Mouse (Mus musculus) lung, postnatal 0 days (tissue): ENCODE measurements around the gene Fahd2a. TPM values are rescaled to one million over a fixed set of nuclear protein-coding genes. Genes with fewer than 3 reads are reported as not detected.

ENCODE experiments used
- ATAC-seq: fragments of 200-750 bp; cut with Nextera tagmentation; 2 replicates; pipeline ENCODE4 v1.8.0; 2017; ENCODE audit warnings: moderate library complexity
- DNase-seq: peaks from one replicate; pipeline ENCODE4 v3.0.0-alpha.2; 2016; ENCODE audit warnings: low spot score
- H3K27ac ChIP-seq: fragments of 300-500 bp; sonication (generic); 2 replicates; pipeline ENCODE4 v1.5.1; 2014; ENCODE audit warnings: antibody characterized with exemption, mild to moderate bottlenecking, low read length, mixed read lengths
- H3K27me3 ChIP-seq: fragments of 300-500 bp; sonication (generic); replicated peaks from 2 replicates; pipeline ENCODE4 v1.6.1; 2014; ENCODE audit warnings: low read length, mixed read lengths; ENCODE audit not compliant: insufficient read depth
- H3K36me3 ChIP-seq: fragments of 300-500 bp; sonication (generic); 2 replicates; pipeline ENCODE4 v1.6.1; 2014; ENCODE audit warnings: low read length, mixed read lengths; ENCODE audit not compliant: insufficient read depth
- H3K4me1 ChIP-seq: fragments of 300-500 bp; sonication (generic); 2 replicates; pipeline ENCODE4 v1.6.1; 2014; ENCODE audit warnings: antibody characterized with exemption, low read depth, low read length, mixed read lengths; ENCODE audit not compliant: insufficient read depth
- H3K4me2 ChIP-seq: fragments of 300-500 bp; sonication (generic); replicated peaks from 2 replicates; pipeline ENCODE4 v1.6.1; 2014; ENCODE audit warnings: low read depth, mild to moderate bottlenecking, low read length, moderate library complexity, mixed read lengths
- H3K4me3 ChIP-seq: fragments of 300-500 bp; sonication (generic); 2 replicates; pipeline ENCODE4 v1.5.1; 2014; ENCODE audit warnings: low read depth, low read length
- H3K9ac ChIP-seq: fragments of 300-500 bp; sonication (generic); replicated peaks from 2 replicates; pipeline ENCODE4 v1.6.1; 2014; ENCODE audit warnings: low read depth, mild to moderate bottlenecking
- H3K9me3 ChIP-seq: fragments of 300-500 bp; sonication (generic); 2 replicates; pipeline ENCODE4 v1.6.1; 2016; ENCODE audit warnings: low read length, mixed read lengths
- CTCF ChIP-seq: IDR thresholded peaks from 2 replicates; pipeline ENCODE4 v1.5.1; 2016; ENCODE audit warnings: antibody characterized with exemption, mild to moderate bottlenecking
- EP300 ChIP-seq: IDR thresholded peaks from 2 replicates; pipeline ENCODE4 v1.6.1; 2016; ENCODE audit warnings: antibody characterized with exemption, mild to moderate bottlenecking, control low read depth
- WGBS: fragments of 180-500 bp; shearing (Covaris S2); extraction: QIAGEN DNeasy Blood & Tissue Kit; methylation state at CpG from one replicate; pipeline ENCODE4 v1.1.7; 2014; 5-methylcytosine and 5-hydroxymethylcytosine counted together
- polyA plus RNA-seq: library from polyadenylated mRNA; unstranded; fragments of >200 nt; fragmentation: Nextera tagmentation; extraction: Ambion mirVana; gene quantifications from 2 replicates; pipeline ENCODE4 v1.2.1, GENCODE M21; 2015

Gene Fahd2a
- polyA plus RNA-seq, 1 experiment from 2014 or later: 17.0 TPM

- Histone ChIP-seq H3K9me3 (no peaks in the 10 kb centered on the region), H3K4me1 (no peaks in the 10 kb centered on the region), H3K4me3 (no peak overlapping the region), H3K4me2 (no peak overlapping the region), H3K27ac (no peak overlapping the region), H3K36me3 (no peaks in the 10 kb centered on the region), H3K27me3 (no peaks in the 10 kb centered on the region), H3K9ac (no peak overlapping the region)
- no peak for ATAC-seq
- no peak for TF ChIP-seq CTCF
- no peak for TF ChIP-seq EP300
- 63% methylated on average over 10 of the region's 10 CpGs for WGBS
- DNase-seq: no peak
Measured at GRCm38 (mm10) chr2:127418266-127418970, 25.9 kb downstream of the Fahd2a start.

DNA sequence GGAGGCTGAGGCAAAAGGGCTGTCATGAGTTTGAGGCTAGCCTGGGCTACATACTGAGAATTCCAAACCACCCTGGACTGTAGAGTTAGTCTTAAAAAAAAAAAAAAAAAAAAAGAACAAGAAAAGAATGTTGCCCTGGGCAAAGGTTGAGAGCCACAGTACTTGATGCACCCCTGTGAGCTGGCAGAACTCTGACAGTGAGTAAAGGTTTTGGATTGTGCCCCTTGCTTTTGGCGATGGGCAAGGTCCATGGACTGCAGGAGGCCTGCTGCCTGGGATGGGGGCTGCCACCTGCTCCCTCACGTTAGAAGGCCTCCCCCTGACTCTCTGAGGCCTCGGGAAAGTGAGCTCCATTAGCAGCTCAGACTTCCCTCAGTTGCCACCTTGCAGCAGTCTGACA is 27.7 kb downstream of the Fahd2a start:
- Histone ChIP-seq H3K27me3 (no peaks in the 10 kb centered on the region), H3K4me1 (no peaks in the 10 kb centered on the region), H3K4me2 (no peak overlapping the region), H3K9me3 (no peaks in the 10 kb centered on the region), H3K27ac (no peak overlapping the region), H3K36me3 (no peaks in the 10 kb centered on the region), H3K4me3 (no peak overlapping the region), H3K9ac (no peak overlapping the region)
- TF ChIP-seq CTCF (no peak), EP300 (no peak)
- DNase-seq: no peak
- no peak for ATAC-seq
- WGBS: 46% methylated on average over 3 of the region's 3 CpGs

DNA sequence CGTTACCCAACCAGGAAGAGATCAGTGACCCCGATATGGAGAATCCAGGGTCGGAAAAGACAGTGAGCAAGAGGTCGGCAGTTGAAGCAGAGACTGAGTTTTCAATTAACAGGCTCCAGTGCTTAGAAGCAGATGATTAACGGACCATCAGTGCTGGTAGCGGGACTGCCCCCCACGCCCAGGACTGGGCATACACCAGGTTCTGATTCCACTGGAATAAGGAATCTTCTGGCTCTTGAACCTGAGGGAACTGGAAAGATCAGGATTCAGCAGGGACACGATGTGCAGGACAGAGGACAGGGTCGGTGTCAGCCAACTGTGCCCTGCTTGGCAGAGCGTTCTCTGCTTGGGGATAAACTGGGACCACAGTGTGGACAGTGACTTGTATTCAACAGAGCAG is 28.6 kb downstream of the Fahd2a start:
- no peak for DNase-seq
- TF ChIP-seq EP300 (no peak), CTCF (no peak)
- Histone ChIP-seq H3K9me3 (no peaks in the 10 kb centered on the region), H3K4me3 (no peak overlapping the region), H3K4me1 (no peaks in the 10 kb centered on the region), H3K27me3 (no peaks in the 10 kb centered on the region), H3K4me2 (no peak overlapping the region), H3K27ac (no peak overlapping the region), H3K36me3 (no peaks in the 10 kb centered on the region), H3K9ac (no peak overlapping the region)
- 58% methylated on average over 10 of the region's 10 CpGs for WGBS
- no peak for ATAC-seq

GRCm38 (mm10) chr2:127411126-127411525 is 33.2 kb downstream of the Fahd2a start:
- ATAC-seq (no peak), DNase-seq (no peak)
- H3K36me3 ChIP-seq: no peaks in the 10 kb centered on the region
- WGBS: 64% methylated on average over 6 of the region's 6 CpGs
- H3K4me1 ChIP-seq: no peaks in the 10 kb centered on the region
- no peak overlapping the region for H3K4me3 ChIP-seq
- H3K9me3 ChIP-seq: no peaks in the 10 kb centered on the region
- no peak overlapping the region for H3K27ac ChIP-seq
- no peak overlapping the region for H3K9ac ChIP-seq
- H3K4me2 ChIP-seq: no peak overlapping the region
- no peaks in the 10 kb centered on the region for H3K27me3 ChIP-seq
- TF ChIP-seq EP300: no peak
- no peak for TF ChIP-seq CTCF

DNA sequence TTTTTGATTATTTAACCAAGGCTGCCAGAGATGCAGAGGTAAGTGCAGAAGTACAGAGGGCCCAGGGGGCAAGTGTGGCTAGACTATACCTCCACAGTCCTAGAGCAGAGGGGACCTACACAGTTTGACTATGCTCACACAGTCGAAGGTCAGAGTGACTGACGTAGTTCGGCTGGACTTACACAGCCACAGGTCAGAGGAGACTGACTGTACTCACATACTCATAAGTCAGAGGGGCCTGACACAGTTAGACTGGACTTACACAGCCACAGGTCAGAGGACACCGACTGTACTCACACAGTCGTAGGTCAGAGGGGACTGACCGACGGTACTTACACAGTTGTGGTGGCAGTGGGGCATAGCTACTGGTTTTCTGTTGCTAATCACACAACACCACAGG is 45.6 kb downstream of the Fahd2a start:
- Histone ChIP-seq H3K9ac (no peak overlapping the region), H3K27ac (no peak overlapping the region), H3K4me2 (no peak overlapping the region), H3K36me3 (no peaks in the 10 kb centered on the region), H3K9me3 (no peaks in the 10 kb centered on the region), H3K4me3 (no peak overlapping the region), H3K27me3 (no peaks in the 10 kb centered on the region), H3K4me1 (no peaks in the 10 kb centered on the region)
- no peak for DNase-seq
- 55% methylated on average over 7 of the region's 7 CpGs for WGBS
- TF ChIP-seq EP300 (no peak), CTCF (no peak)
- no peak; the same call in 1 of the 2 replicates for ATAC-seq

DNA sequence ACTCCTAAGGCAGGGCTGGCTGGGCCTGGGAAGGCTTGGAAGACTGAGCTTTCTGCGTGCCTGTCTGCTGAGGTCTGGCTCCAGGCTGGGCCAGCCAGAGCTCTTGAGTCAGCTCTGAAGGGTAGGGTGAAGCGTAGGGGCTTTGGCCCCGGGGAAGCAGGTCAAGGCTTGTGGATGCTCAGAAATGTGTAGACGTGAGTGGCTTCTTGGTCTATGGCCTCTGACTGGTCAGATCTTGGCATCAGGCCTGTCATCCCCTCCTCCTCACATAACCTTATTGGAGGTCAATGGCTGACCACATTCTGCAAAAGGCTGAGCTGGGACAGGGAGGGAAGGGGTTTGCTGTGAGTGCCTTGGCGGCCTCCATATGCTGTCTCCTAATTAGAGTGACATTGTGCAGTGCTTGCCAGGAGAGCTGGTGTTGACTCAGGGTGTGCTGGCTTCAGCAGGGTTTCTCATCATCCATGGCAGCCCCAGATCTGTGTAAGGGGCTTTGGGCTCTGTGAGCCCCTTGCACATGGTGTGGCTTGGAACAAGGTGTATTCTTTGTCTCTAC is 49.7 kb downstream of the Fahd2a start:
- Histone ChIP-seq H3K36me3 (no peaks in the 10 kb centered on the region), H3K9me3 (no peaks in the 10 kb centered on the region), H3K27me3 (no peaks in the 10 kb centered on the region), H3K4me3 (no peak overlapping the region), H3K9ac (no peak overlapping the region), H3K27ac (no peak overlapping the region), H3K4me1 (no peaks in the 10 kb centered on the region), H3K4me2 (no peak overlapping the region)
- WGBS: 78% methylated on average over 5 of the region's 5 CpGs
- ATAC-seq: no peak
- TF ChIP-seq EP300 (no peak), CTCF (no peak)
- DNase-seq: no peak
